Mouse (Mus musculus): Measurements from ENCODE around the gene Mbd5. TPM values are rescaled to one million over a fixed set of nuclear protein-coding genes. Genes with fewer than 3 reads are reported as not detected.

The Mbd5 gene
- polyA plus RNA-seq, 1 experiment from 2014 or later, result 23.1 TPM

DNA sequence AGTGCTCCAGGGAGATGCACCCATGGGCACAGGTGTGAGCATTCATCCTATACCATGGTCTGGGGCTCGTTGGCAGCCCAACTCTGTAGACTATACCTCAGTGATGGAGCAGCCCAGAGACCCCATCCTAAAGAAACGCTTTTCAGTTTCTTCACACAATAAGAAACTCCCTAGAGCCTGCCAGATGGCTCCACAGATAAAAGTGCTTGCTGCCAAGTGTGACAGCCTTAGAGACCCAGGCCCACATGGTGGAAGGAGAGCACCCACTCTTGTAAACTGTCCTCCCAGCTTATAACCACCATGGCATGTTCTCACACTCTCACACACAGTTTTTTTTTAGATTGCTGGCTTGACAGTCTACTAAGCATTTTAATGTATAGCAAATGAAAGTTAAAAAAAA lies 314.8 kb downstream of the Mbd5 start:
- no peak overlapping the region for H3K27ac ChIP-seq (ENCODE audit: poor library complexity, severe bottlenecking)
- H3K36me3 ChIP-seq, result no peaks in the 10 kb centered on the region
- H3K9me3 ChIP-seq (replicated peaks), result no peaks in the 10 kb centered on the region
- H3K4me3 ChIP-seq, result no peak overlapping the region
- H3K9ac ChIP-seq, result no peak overlapping the region
- H3K4me2 ChIP-seq, result no peak overlapping the region
- H3K27me3 ChIP-seq (replicated peaks), result no peaks in the 10 kb centered on the region
- WGBS, result 67% methylated on average over 2 of the region's 2 CpGs
- no peak for ATAC-seq (ENCODE audit: insufficient number of reproducible peaks, low FRiP score)
- H3K4me1 ChIP-seq (replicated peaks), result no peaks in the 10 kb centered on the region

DNA sequence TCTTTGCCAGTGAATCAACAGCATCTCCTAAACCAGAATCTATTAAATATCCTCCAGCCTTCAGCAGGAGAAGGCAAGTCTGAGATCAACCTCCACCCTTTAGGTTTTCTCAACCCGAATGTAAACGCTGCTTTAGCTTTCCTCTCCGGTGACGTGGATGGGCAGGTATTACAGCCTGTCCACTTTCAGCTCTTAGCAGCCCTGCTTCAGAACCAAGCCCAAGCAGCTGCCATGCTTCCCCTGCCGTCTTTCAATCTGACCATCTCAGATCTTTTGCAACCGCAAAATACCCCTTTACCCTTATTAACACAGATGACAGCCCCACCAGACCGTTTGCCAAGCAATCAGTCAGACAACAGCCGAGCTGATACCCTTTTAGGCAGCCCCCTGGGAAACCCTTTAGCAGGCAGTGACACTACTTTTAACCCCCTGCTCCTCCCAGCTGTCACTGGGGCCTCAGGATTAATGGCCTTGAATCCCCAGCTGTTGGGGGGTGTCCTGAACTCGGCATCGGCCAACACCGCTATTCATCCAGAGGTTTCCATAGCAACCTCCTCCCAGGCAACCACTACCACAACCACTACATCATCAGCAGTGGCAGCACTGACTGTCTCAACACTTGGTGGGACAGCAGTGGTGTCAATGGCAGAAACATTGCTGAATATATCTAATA lies 323.1 kb downstream of the Mbd5 start:
- WGBS, result 31% methylated on average over 11 of the region's 11 CpGs
- no peak for ATAC-seq (ENCODE audit: insufficient number of reproducible peaks, low FRiP score)
- Histone ChIP-seq H3K9me3 (replicated peaks) (0 out of 2 replicates have a peak, but pooled peaks cover under 1% of the 10 kb centered on the region), H3K36me3 (peaks cover 2% of the 10 kb centered on the region; the same call in 1 of the 2 replicates), H3K4me1 (replicated peaks) (no peaks in the 10 kb centered on the region), H3K4me3 (no peak overlapping the region), H3K27ac (ENCODE audit: poor library complexity, severe bottlenecking) (no peak overlapping the region), H3K4me2 (no peak overlapping the region), H3K27me3 (replicated peaks) (no peaks in the 10 kb centered on the region), H3K9ac (no peak overlapping the region)

DNA sequence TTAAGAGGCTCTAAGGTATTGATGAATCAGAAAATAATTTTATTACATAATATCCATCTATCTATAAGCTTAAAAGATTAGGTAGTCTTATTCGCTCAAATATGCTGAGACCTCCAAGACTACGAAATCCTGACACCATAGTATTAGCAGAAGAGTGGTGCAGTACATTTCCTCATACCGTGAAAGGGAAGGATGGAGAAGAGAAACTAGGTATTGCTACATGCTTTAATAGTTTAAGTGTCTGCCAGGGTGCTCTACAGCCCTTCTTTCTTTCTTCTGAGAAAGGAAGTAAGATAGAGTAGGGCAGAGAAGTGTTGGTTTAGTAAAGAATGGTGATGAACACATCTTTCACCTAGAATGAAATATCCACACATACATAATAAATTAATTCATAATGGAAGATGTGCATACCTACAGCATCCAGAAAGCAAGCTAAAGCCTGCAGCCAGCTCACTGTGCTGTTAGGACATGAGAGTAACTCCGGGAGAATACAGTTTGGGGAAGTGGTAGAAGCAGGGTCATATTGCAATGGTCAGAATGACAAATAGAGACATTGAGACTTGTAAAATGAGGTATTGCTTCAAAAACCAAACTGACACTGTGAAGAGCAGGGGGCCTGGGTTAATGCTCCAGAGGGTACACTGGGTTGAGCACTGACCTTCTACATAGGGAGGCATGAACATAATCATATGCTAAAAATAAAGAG lies 326.9 kb downstream of the Mbd5 start:
- H3K27me3 ChIP-seq (replicated peaks), result no peaks in the 10 kb centered on the region
- 0 out of 2 replicates have a peak, but pooled peaks cover 3% of the 10 kb centered on the region for H3K9me3 ChIP-seq (replicated peaks)
- peaks cover 9% of the 10 kb centered on the region for H3K36me3 ChIP-seq
- H3K27ac ChIP-seq (ENCODE audit: poor library complexity, severe bottlenecking), result no peak overlapping the region
- H3K9ac ChIP-seq, result no peak overlapping the region
- ATAC-seq (ENCODE audit: insufficient number of reproducible peaks, low FRiP score), result no peak
- 83% methylated on average over 4 of the region's 4 CpGs for WGBS
- H3K4me1 ChIP-seq (replicated peaks), result no peaks in the 10 kb centered on the region
- no peak overlapping the region for H3K4me2 ChIP-seq
- H3K4me3 ChIP-seq, result no peak overlapping the region

DNA sequence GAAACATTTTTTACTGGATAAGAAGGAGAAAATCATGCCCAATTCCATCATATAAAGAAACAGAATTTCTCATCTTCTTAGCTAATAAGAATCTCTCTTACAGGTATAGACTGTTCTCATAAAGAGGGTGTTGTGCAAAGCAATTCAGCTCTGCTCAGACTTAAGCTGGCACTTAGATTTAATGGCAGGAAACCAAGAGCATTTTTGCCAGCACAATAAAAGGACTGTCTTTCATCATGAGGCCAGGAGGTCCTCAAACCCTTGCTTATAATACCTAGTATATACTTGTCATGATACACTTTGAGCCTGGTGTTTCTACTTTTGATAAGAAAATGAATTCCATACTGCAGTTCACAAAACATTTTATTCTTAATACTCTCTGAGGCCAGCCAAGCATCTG lies 331.2 kb downstream of the Mbd5 start:
- Histone ChIP-seq H3K36me3 (peaks cover 9% of the 10 kb centered on the region), H3K4me3 (no peak overlapping the region), H3K4me2 (no peak overlapping the region), H3K9me3 (replicated peaks) (0 out of 2 replicates have a peak, but pooled peaks cover 3% of the 10 kb centered on the region), H3K4me1 (replicated peaks) (no peaks in the 10 kb centered on the region), H3K27me3 (replicated peaks) (no peaks in the 10 kb centered on the region), H3K9ac (no peak overlapping the region), H3K27ac (ENCODE audit: poor library complexity, severe bottlenecking) (no peak overlapping the region)
- no peak for ATAC-seq (ENCODE audit: insufficient number of reproducible peaks, low FRiP score)

DNA sequence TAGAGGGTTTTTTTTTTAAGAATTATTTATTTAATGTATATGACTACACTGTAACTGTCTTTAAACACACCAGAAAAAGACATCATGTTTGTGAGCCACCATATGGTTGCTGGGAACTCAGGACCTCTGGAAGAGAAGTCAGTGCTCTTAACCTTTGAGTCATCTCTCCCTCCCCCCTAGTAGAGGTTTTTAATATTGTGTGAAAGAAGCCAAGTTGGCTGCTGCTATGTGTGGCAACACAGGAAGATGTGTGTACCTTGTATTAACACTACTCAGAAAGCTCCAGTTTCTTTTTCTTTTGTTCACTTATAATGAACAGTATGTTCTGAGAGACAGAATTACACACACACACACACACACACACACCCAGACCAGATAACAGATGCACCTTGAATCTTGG lies 334.3 kb downstream of the Mbd5 start:
- H3K27ac ChIP-seq (ENCODE audit: poor library complexity, severe bottlenecking), result no peak overlapping the region
- H3K4me1 ChIP-seq (replicated peaks), result no peaks in the 10 kb centered on the region
- H3K36me3 ChIP-seq, result peaks cover 2% of the 10 kb centered on the region; the same call in 1 of the 2 replicates
- no peaks in the 10 kb centered on the region for H3K27me3 ChIP-seq (replicated peaks)
- H3K4me2 ChIP-seq, result no peak overlapping the region
- no peaks in the 10 kb centered on the region for H3K9me3 ChIP-seq (replicated peaks)
- H3K9ac ChIP-seq, result no peak overlapping the region
- no peak overlapping the region for H3K4me3 ChIP-seq
- no peak for ATAC-seq (ENCODE audit: insufficient number of reproducible peaks, low FRiP score)

DNA sequence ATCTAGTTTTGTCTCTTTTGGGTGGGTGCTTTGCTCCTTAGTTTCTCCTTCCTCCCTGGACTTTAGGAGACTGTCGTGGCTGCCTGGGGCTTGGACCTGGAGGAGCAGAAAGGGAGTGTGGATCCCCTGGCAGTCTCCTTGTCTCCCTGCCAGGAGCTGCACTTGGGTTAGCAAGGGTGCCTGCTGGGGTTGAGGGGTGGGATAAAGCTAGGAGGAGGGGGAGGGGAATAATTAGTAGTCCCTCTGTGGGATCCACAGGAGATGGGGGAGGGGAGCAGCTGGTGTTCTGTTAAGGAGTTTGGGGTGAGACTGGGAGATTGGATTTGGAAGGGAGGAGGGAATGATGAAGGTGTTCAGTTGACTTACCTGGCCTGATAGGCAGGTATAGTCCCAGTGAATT lies 337.7 kb downstream of the Mbd5 start:
- 15% methylated on average over 1 of the region's 1 CpGs for WGBS
- no peak overlapping the region for H3K27ac ChIP-seq (ENCODE audit: poor library complexity, severe bottlenecking)

DNA sequence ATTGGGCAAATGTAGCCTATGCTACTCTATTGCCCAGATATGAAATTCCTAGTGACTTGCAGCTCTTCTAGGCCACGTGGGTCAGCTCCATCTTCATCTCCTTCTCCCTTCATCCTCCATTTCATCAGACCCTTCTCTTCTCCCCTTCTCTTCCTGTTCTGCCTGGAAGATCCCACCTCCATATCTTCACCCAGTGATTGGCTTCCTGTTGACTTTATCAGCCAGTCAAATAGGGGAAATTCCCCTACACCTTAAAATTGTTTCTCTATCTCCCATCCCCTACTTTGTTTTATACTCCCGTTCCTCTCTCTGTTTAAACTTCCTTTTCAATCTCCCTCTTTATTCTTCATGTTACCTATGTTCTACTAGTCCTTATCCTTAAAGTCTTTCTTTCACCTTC lies 342.4 kb downstream of the Mbd5 start:
- 67% methylated on average over 2 of the region's 2 CpGs for WGBS
- Histone ChIP-seq H3K36me3 (0 out of 2 replicates have a peak, but pooled peaks cover 7% of the 10 kb centered on the region), H3K9me3 (replicated peaks) (no peaks in the 10 kb centered on the region), H3K27me3 (replicated peaks) (no peaks in the 10 kb centered on the region), H3K9ac (no peak overlapping the region), H3K4me3 (no peak overlapping the region), H3K4me2 (no peak overlapping the region), H3K4me1 (replicated peaks) (no peaks in the 10 kb centered on the region), H3K27ac (ENCODE audit: poor library complexity, severe bottlenecking) (no peak overlapping the region)
- ATAC-seq (ENCODE audit: insufficient number of reproducible peaks, low FRiP score), result no peak

More for the DNA sequence above, 337.7 kb downstream of the Mbd5 start:
- Histone ChIP-seq H3K9ac (no peak overlapping the region), H3K27me3 (replicated peaks) (no peaks in the 10 kb centered on the region), H3K4me2 (no peak overlapping the region), H3K4me1 (replicated peaks) (no peaks in the 10 kb centered on the region), H3K4me3 (no peak overlapping the region), H3K9me3 (replicated peaks) (no peaks in the 10 kb centered on the region), H3K36me3 (0 out of 2 replicates have a peak, but pooled peaks cover 7% of the 10 kb centered on the region)
- ATAC-seq (ENCODE audit: insufficient number of reproducible peaks, low FRiP score), result no peak

DNA sequence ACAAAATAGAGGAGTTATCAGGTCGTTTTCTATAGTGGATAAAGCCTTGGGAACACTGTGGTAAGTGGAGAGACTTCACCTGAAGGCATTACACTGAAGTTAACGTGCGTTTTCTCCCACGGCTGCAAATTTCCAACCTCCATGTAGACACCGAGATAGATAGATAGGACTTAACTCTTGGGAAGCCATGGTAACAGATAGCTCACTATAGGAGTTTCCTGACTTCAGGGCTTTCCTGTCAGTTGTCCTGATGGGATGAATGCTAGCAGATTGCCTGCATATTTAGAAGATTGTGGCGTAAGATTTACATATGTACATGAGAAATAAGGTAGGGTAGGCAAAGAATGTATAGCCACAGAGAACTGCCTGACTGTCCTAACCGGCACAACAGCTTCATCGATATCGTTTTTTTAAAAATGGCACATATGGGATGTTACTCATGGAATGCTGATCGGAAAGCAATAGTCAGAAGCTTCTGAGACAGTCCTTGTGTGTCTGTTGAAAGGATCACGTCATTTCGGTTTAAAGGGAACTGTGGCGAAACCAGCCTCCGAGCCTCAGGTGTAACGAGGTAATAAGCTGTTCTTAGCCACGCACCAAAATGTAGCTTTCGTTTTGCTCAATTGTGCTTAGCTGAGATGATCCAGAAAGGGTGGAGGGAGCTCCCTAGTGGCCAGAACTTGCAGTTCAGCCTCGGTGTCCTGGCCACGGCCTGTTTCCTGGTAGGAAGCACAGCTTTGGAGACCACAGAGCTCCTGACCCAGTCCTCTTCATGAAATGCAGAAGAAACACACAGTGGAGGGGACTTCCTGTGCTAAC lies 363.5 kb downstream of the Mbd5 start:
- 35% methylated on average over 19 of the region's 19 CpGs for WGBS
- peak; percentile 75 for ATAC-seq (ENCODE audit: insufficient number of reproducible peaks, low FRiP score)
- Histone ChIP-seq H3K4me2 (peak overlapping the region; percentile 71), H3K9me3 (replicated peaks) (no peaks in the 10 kb centered on the region), H3K27ac (ENCODE audit: poor library complexity, severe bottlenecking) (no peak overlapping the region), H3K36me3 (peaks cover 3% of the 10 kb centered on the region; the same call in 1 of the 2 replicates), H3K4me3 (peak overlapping the region; percentile 55), H3K9ac (peak overlapping the region; percentile 58), H3K27me3 (replicated peaks) (no peaks in the 10 kb centered on the region), H3K4me1 (replicated peaks) (0 out of 2 replicates have a peak, but pooled peaks cover 4% of the 10 kb centered on the region)

DNA sequence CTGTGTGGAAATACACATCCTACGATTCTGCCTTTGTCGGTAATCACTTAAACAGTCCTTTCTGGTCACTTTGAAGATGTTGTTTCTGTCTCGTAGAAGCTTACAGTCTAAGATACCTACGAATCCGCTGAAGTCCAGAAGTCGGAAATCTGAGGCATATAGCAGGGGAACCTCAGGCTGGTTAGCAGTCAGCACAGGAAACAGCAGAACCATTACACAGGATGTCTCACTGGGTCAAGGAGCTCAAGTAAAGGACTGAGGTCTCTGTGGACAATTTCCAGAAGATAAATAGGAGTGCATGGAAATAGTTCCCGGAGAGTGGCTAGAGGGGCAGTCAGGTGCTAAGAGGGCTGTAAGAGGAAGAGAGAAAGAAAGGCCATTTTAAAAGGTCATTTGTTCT lies 384.3 kb downstream of the Mbd5 start:
- no peak overlapping the region for H3K4me2 ChIP-seq
- H3K27me3 ChIP-seq (replicated peaks), result no peaks in the 10 kb centered on the region
- no peaks in the 10 kb centered on the region for H3K4me1 ChIP-seq (replicated peaks)
- H3K9me3 ChIP-seq (replicated peaks), result no peaks in the 10 kb centered on the region
- WGBS, result 85% methylated on average over 7 of the region's 7 CpGs
- ATAC-seq (ENCODE audit: insufficient number of reproducible peaks, low FRiP score), result no peak
- H3K36me3 ChIP-seq, result no peaks in the 10 kb centered on the region
- no peak overlapping the region for H3K27ac ChIP-seq (ENCODE audit: poor library complexity, severe bottlenecking)
- no peak overlapping the region for H3K9ac ChIP-seq
- H3K4me3 ChIP-seq, result no peak overlapping the region

DNA sequence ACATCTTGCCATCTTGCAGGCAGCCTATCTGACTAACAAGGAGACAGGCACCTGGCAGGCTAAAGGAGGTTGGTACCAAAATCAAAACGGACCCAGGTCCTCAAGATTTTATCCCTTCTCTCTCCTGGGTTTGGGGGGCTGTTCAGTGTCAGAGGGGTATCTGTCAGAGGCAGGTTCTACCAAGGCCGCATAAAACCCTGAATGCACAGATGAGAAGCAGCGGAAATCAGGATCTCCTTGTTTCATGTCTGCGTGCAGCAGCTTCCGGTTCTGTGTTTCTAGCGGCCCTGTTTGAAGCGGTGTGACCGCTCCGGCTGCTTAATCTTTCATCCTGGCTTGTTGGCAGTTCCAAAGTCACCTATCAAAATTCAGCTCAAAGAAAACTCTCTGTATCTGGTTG lies 386.0 kb downstream of the Mbd5 start:
- no peak for ATAC-seq (ENCODE audit: insufficient number of reproducible peaks, low FRiP score)
- 74% methylated on average over 9 of the region's 9 CpGs for WGBS
- Histone ChIP-seq H3K9me3 (replicated peaks) (no peaks in the 10 kb centered on the region), H3K36me3 (no peaks in the 10 kb centered on the region), H3K4me3 (no peak overlapping the region), H3K27ac (ENCODE audit: poor library complexity, severe bottlenecking) (no peak overlapping the region), H3K4me1 (replicated peaks) (no peaks in the 10 kb centered on the region), H3K9ac (no peak overlapping the region), H3K27me3 (replicated peaks) (no peaks in the 10 kb centered on the region), H3K4me2 (no peak overlapping the region)

DNA sequence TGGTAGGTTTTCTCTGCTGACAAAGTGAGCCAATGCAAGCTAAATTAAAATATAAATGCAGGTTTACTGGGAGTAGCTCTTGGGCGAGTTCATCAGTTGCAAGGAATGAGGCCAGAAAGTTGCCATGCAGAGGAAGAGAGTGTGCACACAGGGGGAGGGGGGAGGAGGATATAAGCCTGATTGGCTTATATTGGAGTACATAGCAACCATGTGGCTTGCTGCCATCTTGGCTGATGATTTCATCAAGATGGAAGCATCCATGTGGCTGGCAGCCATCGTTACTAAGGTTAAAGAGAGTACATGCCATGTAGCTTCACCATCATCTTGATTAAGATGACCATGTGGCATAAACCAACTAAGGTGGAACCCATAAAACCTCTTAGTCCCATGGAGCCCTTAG lies 395.0 kb downstream of the Mbd5 start:
- Histone ChIP-seq H3K27me3 (replicated peaks) (no peaks in the 10 kb centered on the region), H3K27ac (ENCODE audit: poor library complexity, severe bottlenecking) (no peak overlapping the region), H3K4me2 (no peak overlapping the region), H3K9ac (no peak overlapping the region), H3K4me3 (no peak overlapping the region), H3K4me1 (replicated peaks) (peaks cover 6% of the 10 kb centered on the region), H3K9me3 (replicated peaks) (no peaks in the 10 kb centered on the region), H3K36me3 (no peaks in the 10 kb centered on the region)
- 82% methylated on average over 2 of the region's 2 CpGs for WGBS
- no peak for ATAC-seq (ENCODE audit: insufficient number of reproducible peaks, low FRiP score)
